Mouse (Mus musculus): ENCODE measurements around the gene Gse1. TPM values are rescaled to one million over a fixed set of nuclear protein-coding genes. Genes with fewer than 3 reads are reported as not detected.
A peak's percentile ranks its signal among the peaks of the same experiment; 100 is the strongest.

Gse1 gene
- polyA plus RNA-seq, 1 experiment from 2014 or later, result 10.2 TPM

- Histone ChIP-seq H3K4me2 (ENCODE audit: low read depth, low read length) (no peak overlapping the region), H3K9ac (ENCODE audit: low read length) (no peak overlapping the region), H3K36me3 (ENCODE audit: control insufficient read depth, insufficient read depth, low read length) (no peaks in the 10 kb centered on the region), H3K4me1 (replicated peaks; ENCODE audit: control insufficient read depth, insufficient read depth, low read length) (peaks cover 20% of the 10 kb centered on the region), H3K27me3 (ENCODE audit: control insufficient read depth, insufficient read depth, low read depth, low read length) (no peaks in the 10 kb centered on the region), H3K9me3 (ENCODE audit: control insufficient read depth, low read length) (no peaks in the 10 kb centered on the region), H3K27ac (ENCODE audit: low read length) (no peak overlapping the region), H3K4me3 (ENCODE audit: low read length) (no peak overlapping the region)
- ATAC-seq (ENCODE audit: low read depth), result no peak
- WGBS, result 61% methylated on average over 9 of the region's 9 CpGs
Measured at GRCm38 (mm10) chr8:120393871-120394275, 165.6 kb downstream of the Gse1 start.

- Histone ChIP-seq H3K9ac (ENCODE audit: low read length) (no peak overlapping the region), H3K9me3 (ENCODE audit: control insufficient read depth, low read length) (no peaks in the 10 kb centered on the region), H3K27me3 (ENCODE audit: control insufficient read depth, insufficient read depth, low read depth, low read length) (no peaks in the 10 kb centered on the region), H3K4me3 (ENCODE audit: low read length) (no peak overlapping the region), H3K4me1 (replicated peaks; ENCODE audit: control insufficient read depth, insufficient read depth, low read length) (peaks cover 25% of the 10 kb centered on the region), H3K4me2 (ENCODE audit: low read depth, low read length) (no peak overlapping the region), H3K36me3 (ENCODE audit: control insufficient read depth, insufficient read depth, low read length) (no peaks in the 10 kb centered on the region), H3K27ac (ENCODE audit: low read length) (no peak overlapping the region)
- WGBS, result 88% methylated on average over 3 of the region's 3 CpGs
- no peak for ATAC-seq (ENCODE audit: low read depth)
Measured at GRCm38 (mm10) chr8:120395892-120396291, 167.6 kb downstream of the Gse1 start.

- no peaks in the 10 kb centered on the region for H3K36me3 ChIP-seq (ENCODE audit: control insufficient read depth, insufficient read depth, low read length)
- H3K4me2 ChIP-seq (ENCODE audit: low read depth, low read length), result no peak overlapping the region
- WGBS, result 45% methylated on average over 3 of the region's 3 CpGs
- H3K4me1 ChIP-seq (replicated peaks; ENCODE audit: control insufficient read depth, insufficient read depth, low read length), result peaks cover 25% of the 10 kb centered on the region
- no peak overlapping the region for H3K9ac ChIP-seq (ENCODE audit: low read length)
- peak; percentile 59 for ATAC-seq (ENCODE audit: low read depth)
- no peak overlapping the region for H3K4me3 ChIP-seq (ENCODE audit: low read length)
- H3K27ac ChIP-seq (ENCODE audit: low read length), result peak overlapping the region; percentile 14; the same call in 1 of the 2 replicates
- no peaks in the 10 kb centered on the region for H3K9me3 ChIP-seq (ENCODE audit: control insufficient read depth, low read length)
- H3K27me3 ChIP-seq (ENCODE audit: control insufficient read depth, insufficient read depth, low read depth, low read length), result no peaks in the 10 kb centered on the region
Measured at GRCm38 (mm10) chr8:120396756-120397155, 168.5 kb downstream of the Gse1 start.

- no peak overlapping the region for H3K9ac ChIP-seq (ENCODE audit: low read length)
- no peaks in the 10 kb centered on the region for H3K36me3 ChIP-seq (ENCODE audit: control insufficient read depth, insufficient read depth, low read length)
- peaks cover 25% of the 10 kb centered on the region for H3K4me1 ChIP-seq (replicated peaks; ENCODE audit: control insufficient read depth, insufficient read depth, low read length)
- H3K27me3 ChIP-seq (ENCODE audit: control insufficient read depth, insufficient read depth, low read depth, low read length), result no peaks in the 10 kb centered on the region
- H3K27ac ChIP-seq (ENCODE audit: low read length), result peak overlapping the region; percentile 74
- ATAC-seq (ENCODE audit: low read depth), result peak; percentile 75
- no peak overlapping the region for H3K4me3 ChIP-seq (ENCODE audit: low read length)
- no peaks in the 10 kb centered on the region for H3K9me3 ChIP-seq (ENCODE audit: control insufficient read depth, low read length)
- 39% methylated on average over 15 of the region's 15 CpGs for WGBS
- no peak overlapping the region for H3K4me2 ChIP-seq (ENCODE audit: low read depth, low read length)
Measured at GRCm38 (mm10) chr8:120397444-120398411, 169.5 kb downstream of the Gse1 start.

- Histone ChIP-seq H3K27me3 (ENCODE audit: control insufficient read depth, insufficient read depth, low read depth, low read length) (no peaks in the 10 kb centered on the region), H3K4me3 (ENCODE audit: low read length) (peak overlapping the region; percentile 20; the same call in 1 of the 2 replicates), H3K27ac (ENCODE audit: low read length) (peak overlapping the region; percentile 20; the same call in 1 of the 2 replicates), H3K4me2 (ENCODE audit: low read depth, low read length) (peak overlapping the region; percentile 48), H3K4me1 (replicated peaks; ENCODE audit: control insufficient read depth, insufficient read depth, low read length) (peaks cover 23% of the 10 kb centered on the region), H3K36me3 (ENCODE audit: control insufficient read depth, insufficient read depth, low read length) (no peaks in the 10 kb centered on the region), H3K9ac (ENCODE audit: low read length) (peak overlapping the region; percentile 53; the same call in 1 of the 2 replicates), H3K9me3 (ENCODE audit: control insufficient read depth, low read length) (no peaks in the 10 kb centered on the region)
- WGBS, result 25% methylated on average over 33 of the region's 33 CpGs
- ATAC-seq (ENCODE audit: low read depth), result peak; percentile 21; the same call in 1 of the 2 replicates
Measured at GRCm38 (mm10) chr8:120399212-120399934, 171.1 kb downstream of the Gse1 start.

- 91% methylated on average over 2 of the region's 2 CpGs for WGBS
- no peak overlapping the region for H3K27ac ChIP-seq (ENCODE audit: low read length)
- H3K9me3 ChIP-seq (ENCODE audit: control insufficient read depth, low read length), result no peaks in the 10 kb centered on the region
- H3K4me1 ChIP-seq (replicated peaks; ENCODE audit: control insufficient read depth, insufficient read depth, low read length), result peaks cover 23% of the 10 kb centered on the region
- no peak for ATAC-seq (ENCODE audit: low read depth)
- no peaks in the 10 kb centered on the region for H3K36me3 ChIP-seq (ENCODE audit: control insufficient read depth, insufficient read depth, low read length)
- H3K27me3 ChIP-seq (ENCODE audit: control insufficient read depth, insufficient read depth, low read depth, low read length), result no peaks in the 10 kb centered on the region
- no peak overlapping the region for H3K4me3 ChIP-seq (ENCODE audit: low read length)
- no peak overlapping the region for H3K9ac ChIP-seq (ENCODE audit: low read length)
- H3K4me2 ChIP-seq (ENCODE audit: low read depth, low read length), result no peak overlapping the region
Measured at GRCm38 (mm10) chr8:120401216-120401615, 173.0 kb downstream of the Gse1 start.

- no peak overlapping the region for H3K4me3 ChIP-seq (ENCODE audit: low read length)
- 79% methylated on average over 7 of the region's 7 CpGs for WGBS
- no peak overlapping the region for H3K9ac ChIP-seq (ENCODE audit: low read length)
- no peak overlapping the region for H3K4me2 ChIP-seq (ENCODE audit: low read depth, low read length)
- H3K27me3 ChIP-seq (ENCODE audit: control insufficient read depth, insufficient read depth, low read depth, low read length), result no peaks in the 10 kb centered on the region
- no peaks in the 10 kb centered on the region for H3K36me3 ChIP-seq (ENCODE audit: control insufficient read depth, insufficient read depth, low read length)
- H3K9me3 ChIP-seq (ENCODE audit: control insufficient read depth, low read length), result no peaks in the 10 kb centered on the region
- H3K27ac ChIP-seq (ENCODE audit: low read length), result no peak overlapping the region
- ATAC-seq (ENCODE audit: low read depth), result no peak
- peaks cover 23% of the 10 kb centered on the region for H3K4me1 ChIP-seq (replicated peaks; ENCODE audit: control insufficient read depth, insufficient read depth, low read length)
Measured at GRCm38 (mm10) chr8:120401712-120402111, 173.5 kb downstream of the Gse1 start.

GRCm38 (mm10) chr8:120403606-120404269, 175.5 kb downstream of the Gse1 start:
- H3K4me1 ChIP-seq (replicated peaks; ENCODE audit: control insufficient read depth, insufficient read depth, low read length), result peaks cover 21% of the 10 kb centered on the region
- no peak overlapping the region for H3K4me3 ChIP-seq (ENCODE audit: low read length)
- no peak overlapping the region for H3K9ac ChIP-seq (ENCODE audit: low read length)
- ATAC-seq (ENCODE audit: low read depth), result no peak
- H3K27ac ChIP-seq (ENCODE audit: low read length), result no peak overlapping the region
- no peaks in the 10 kb centered on the region for H3K36me3 ChIP-seq (ENCODE audit: control insufficient read depth, insufficient read depth, low read length)
- 75% methylated on average over 6 of the region's 7 CpGs for WGBS
- H3K4me2 ChIP-seq (ENCODE audit: low read depth, low read length), result no peak overlapping the region
- no peaks in the 10 kb centered on the region for H3K27me3 ChIP-seq (ENCODE audit: control insufficient read depth, insufficient read depth, low read depth, low read length)
- no peaks in the 10 kb centered on the region for H3K9me3 ChIP-seq (ENCODE audit: control insufficient read depth, low read length)
